Mouse (Mus musculus) limb, embryonic 10.5 days (tissue): ENCODE measurements around the gene Invs. TPM values are rescaled to one million over a fixed set of nuclear protein-coding genes. Genes with fewer than 3 reads are reported as not detected.
"Not testable (repeated sequence)": the region's sequence is repeated elsewhere in the genome, so short reads cannot be mapped to it uniquely, and the experiment has no call there.

Source experiments
- DNase-seq: peaks from one replicate; pipeline ENCODE4 v3.0.0-alpha.2; 2017; ENCODE audit warnings: low spot score
- H3K27ac ChIP-seq: fragments of 300-500 bp; sonication (generic); 2 replicates; pipeline ENCODE4 v1.5.1; 2016; ENCODE audit warnings: mild to moderate bottlenecking
- H3K27me3 ChIP-seq: fragments of 300-500 bp; sonication (generic); 2 replicates; pipeline ENCODE4 v1.6.1; 2016; ENCODE audit warnings: low read depth, mild to moderate bottlenecking; ENCODE audit not compliant: poor library complexity, severe bottlenecking
- H3K36me3 ChIP-seq: fragments of 300-500 bp; sonication (generic); 2 replicates; pipeline ENCODE4 v1.6.1; 2016; ENCODE audit warnings: mild to moderate bottlenecking, moderate library complexity
- H3K4me1 ChIP-seq: fragments of 300-500 bp; sonication (generic); 2 replicates; pipeline ENCODE4 v1.6.1; 2016
- H3K4me3 ChIP-seq: fragments of 300-500 bp; sonication (generic); 2 replicates; pipeline ENCODE4 v1.5.1; 2016; ENCODE audit warnings: mild to moderate bottlenecking, moderate library complexity
- H3K9me3 ChIP-seq: fragments of 300-500 bp; sonication (generic); replicated peaks from 2 replicates; pipeline ENCODE4 v1.6.1; 2016; ENCODE audit warnings: mild to moderate bottlenecking
- WGBS: fragments of 180-500 bp; shearing (Covaris S2); methylation state at CpG from one replicate; pipeline ENCODE4 v1.1.7; 2016; 5-methylcytosine and 5-hydroxymethylcytosine counted together
- polyA plus RNA-seq: library from polyadenylated mRNA; unstranded; fragments of >200 nt; fragmentation: Nextera tagmentation; extraction: Ambion mirVana; gene quantifications from 2 replicates; pipeline ENCODE4 v1.2.1, GENCODE M21; 2016

Invs gene
- polyA plus RNA-seq, 1 experiment from 2014 or later, result 12.1 TPM

DNA sequence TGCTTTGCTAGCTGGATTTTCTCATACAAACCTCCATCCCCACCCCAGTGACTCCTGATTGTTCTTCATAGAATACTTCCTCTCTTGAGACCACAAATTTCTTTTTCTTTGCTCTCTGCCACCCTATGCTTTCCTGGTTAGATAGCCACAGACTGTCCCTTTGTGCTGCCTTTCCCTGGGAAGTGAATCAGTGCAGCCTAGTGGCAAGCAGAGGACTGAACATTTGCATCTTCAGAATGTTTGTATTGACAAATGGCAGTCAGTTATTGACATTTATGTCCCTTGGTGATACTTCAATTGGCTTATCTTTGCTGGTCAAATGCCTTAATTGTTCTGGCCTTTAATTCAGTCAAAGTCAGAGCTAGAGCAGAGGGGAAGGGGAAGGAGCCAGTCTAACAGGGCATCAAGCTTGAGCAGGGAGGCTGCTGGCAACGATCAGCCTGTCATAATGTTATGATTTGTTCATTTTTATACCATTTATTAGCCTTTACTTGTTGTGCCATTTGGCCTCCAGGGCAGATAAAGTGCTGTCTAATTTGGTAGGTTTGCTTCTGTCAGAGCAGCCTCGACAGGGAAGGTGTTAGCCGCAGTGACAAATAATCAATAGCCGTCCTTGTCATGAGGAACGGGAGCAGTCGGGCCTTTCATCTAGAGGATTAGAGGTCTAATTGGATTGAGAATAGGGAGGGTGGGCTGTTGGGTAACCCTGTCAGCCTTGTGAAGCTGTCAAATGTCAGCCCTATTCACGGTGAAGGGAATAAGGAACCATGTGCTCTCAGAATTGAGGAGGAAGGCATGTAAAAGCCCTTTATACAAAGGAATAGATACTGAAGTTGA is 55.6 kb downstream of the Invs start:
- DNase-seq, result no peak
- 20% methylated on average over 7 of the region's 7 CpGs for WGBS

GRCm38 (mm10) chr4:48342705-48343104 is 63.1 kb downstream of the Invs start:
- 78% methylated on average over 4 of the region's 4 CpGs for WGBS
- no peak for DNase-seq
- Histone ChIP-seq H3K27ac (no peak overlapping the region), H3K4me3 (no peak overlapping the region), H3K36me3 (no peaks in the 10 kb centered on the region), H3K4me1 (no peaks in the 10 kb centered on the region), H3K9me3 (no peaks in the 10 kb centered on the region), H3K27me3 (no peaks in the 10 kb centered on the region)

More for the DNA sequence above, 55.6 kb downstream of the Invs start:
- Histone ChIP-seq H3K27ac (no peak overlapping the region), H3K4me3 (no peak overlapping the region), H3K36me3 (no peaks in the 10 kb centered on the region), H3K27me3 (no peaks in the 10 kb centered on the region), H3K4me1 (no peaks in the 10 kb centered on the region), H3K9me3 (no peaks in the 10 kb centered on the region)

DNA sequence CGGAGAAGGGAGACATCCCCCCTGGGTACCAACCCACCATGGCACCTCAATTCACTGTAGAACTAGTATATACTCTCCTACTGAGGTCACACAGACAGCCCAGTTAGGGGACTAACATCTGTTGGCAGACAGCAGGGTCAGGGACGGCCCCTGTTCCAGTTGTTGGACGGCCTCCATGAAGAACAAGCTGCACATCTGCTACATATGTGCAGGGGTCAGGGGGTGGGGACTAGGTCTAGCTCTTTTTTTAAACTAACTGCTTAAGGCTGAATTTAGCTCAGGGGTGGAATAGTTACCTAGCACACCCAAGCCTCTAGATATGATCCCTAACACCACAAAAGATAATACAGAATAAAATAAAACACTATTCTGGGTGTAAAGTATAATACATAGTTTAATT is 82.8 kb downstream of the Invs start:
- no peak overlapping the region for H3K4me3 ChIP-seq
- H3K9me3 ChIP-seq, result no peaks in the 10 kb centered on the region
- H3K27ac ChIP-seq, result no peak overlapping the region
- WGBS, result 77% methylated on average over 3 of the region's 3 CpGs
- no peaks in the 10 kb centered on the region for H3K36me3 ChIP-seq
- no peaks in the 10 kb centered on the region for H3K27me3 ChIP-seq
- H3K4me1 ChIP-seq, result no peaks in the 10 kb centered on the region
- DNase-seq, result no peak

- 88% methylated on average over 1 of the region's 1 CpGs for WGBS
- Histone ChIP-seq H3K4me3 (no peak overlapping the region), H3K36me3 (no peaks in the 10 kb centered on the region), H3K27ac (no peak overlapping the region), H3K9me3 (no peaks in the 10 kb centered on the region), H3K27me3 (no peaks in the 10 kb centered on the region), H3K4me1 (no peaks in the 10 kb centered on the region)
- no peak for DNase-seq
Measured at GRCm38 (mm10) chr4:48371037-48371436, 91.5 kb downstream of the Invs start.

DNA sequence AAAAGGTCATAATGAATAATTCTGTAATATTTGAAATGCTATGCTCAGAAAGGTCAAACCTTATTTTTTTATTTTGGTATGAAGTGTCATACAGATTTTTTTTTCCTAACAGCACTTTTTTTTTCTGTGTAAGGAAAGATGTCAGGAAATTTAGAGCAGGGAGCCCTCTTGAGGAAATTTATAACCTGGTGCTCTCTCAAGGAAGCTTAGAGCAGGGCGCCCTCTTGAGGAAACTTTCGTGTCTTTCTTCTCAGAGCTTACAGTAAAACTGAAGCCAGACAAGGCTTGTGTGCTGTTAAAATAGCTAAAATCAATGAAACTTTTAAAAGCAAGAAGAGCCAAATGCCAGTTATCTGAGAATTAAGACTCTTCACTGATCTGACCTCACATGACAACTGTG is 101.4 kb downstream of the Invs start:
- no peaks in the 10 kb centered on the region for H3K36me3 ChIP-seq
- DNase-seq, result peak; percentile 37
- H3K4me1 ChIP-seq, result no peaks in the 10 kb centered on the region
- 2% methylated on average over 2 of the region's 2 CpGs for WGBS
- H3K9me3 ChIP-seq, result no peaks in the 10 kb centered on the region
- H3K27ac ChIP-seq, result no peak overlapping the region
- H3K4me3 ChIP-seq, result no peak overlapping the region
- H3K27me3 ChIP-seq, result no peaks in the 10 kb centered on the region

DNA sequence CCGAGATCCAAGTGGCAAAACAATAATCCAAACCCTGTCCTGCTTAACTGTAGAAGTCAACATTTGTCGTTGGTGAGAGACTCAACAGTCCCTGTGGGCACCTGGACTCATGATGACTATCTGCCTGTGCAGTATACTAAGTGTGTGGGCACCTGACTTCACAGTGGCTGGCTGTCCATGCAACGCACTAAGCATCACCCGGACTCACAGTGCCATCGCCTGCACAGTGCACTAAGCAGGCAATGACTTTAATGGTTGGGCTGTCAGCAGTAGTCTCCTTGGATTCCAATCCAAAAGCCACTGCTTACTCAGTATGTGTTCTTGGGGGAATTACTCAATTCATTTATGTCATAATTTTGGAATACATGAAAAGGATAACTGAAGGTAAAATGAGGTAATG is 102.9 kb downstream of the Invs start:
- Histone ChIP-seq H3K9me3 (no peaks in the 10 kb centered on the region), H3K4me1 (no peaks in the 10 kb centered on the region), H3K36me3 (no peaks in the 10 kb centered on the region), H3K27ac (no peak overlapping the region), H3K27me3 (no peaks in the 10 kb centered on the region), H3K4me3 (no peak overlapping the region)
- WGBS, result 84% methylated on average over 5 of the region's 5 CpGs
- no peak for DNase-seq

GRCm38 (mm10) chr4:48396949-48397348 is 117.4 kb downstream of the Invs start:
- no peak overlapping the region for H3K27ac ChIP-seq
- no peaks in the 10 kb centered on the region for H3K27me3 ChIP-seq
- WGBS, result 97% methylated on average over 3 of the region's 3 CpGs
- DNase-seq, result no peak
- peaks cover 7% of the 10 kb centered on the region; the same call in 1 of the 2 replicates for H3K36me3 ChIP-seq
- H3K4me1 ChIP-seq, result 0 out of 2 replicates have a peak, but pooled peaks cover under 1% of the 10 kb centered on the region
- H3K9me3 ChIP-seq, result no peaks in the 10 kb centered on the region
- no peak overlapping the region for H3K4me3 ChIP-seq

- DNase-seq, result no peak
- H3K27ac ChIP-seq, result no peak overlapping the region
- 0 out of 2 replicates have a peak, but pooled peaks cover 5% of the 10 kb centered on the region for H3K4me1 ChIP-seq
- H3K9me3 ChIP-seq, result no peaks in the 10 kb centered on the region
- peaks cover under 1% of the 10 kb centered on the region; the same call in 1 of the 2 replicates for H3K36me3 ChIP-seq
- H3K27me3 ChIP-seq, result no peaks in the 10 kb centered on the region
- H3K4me3 ChIP-seq, result no peak overlapping the region
- 81% methylated on average over 16 of the region's 16 CpGs for WGBS
Measured at GRCm38 (mm10) chr4:48403066-48403640, 123.6 kb downstream of the Invs start.

DNA sequence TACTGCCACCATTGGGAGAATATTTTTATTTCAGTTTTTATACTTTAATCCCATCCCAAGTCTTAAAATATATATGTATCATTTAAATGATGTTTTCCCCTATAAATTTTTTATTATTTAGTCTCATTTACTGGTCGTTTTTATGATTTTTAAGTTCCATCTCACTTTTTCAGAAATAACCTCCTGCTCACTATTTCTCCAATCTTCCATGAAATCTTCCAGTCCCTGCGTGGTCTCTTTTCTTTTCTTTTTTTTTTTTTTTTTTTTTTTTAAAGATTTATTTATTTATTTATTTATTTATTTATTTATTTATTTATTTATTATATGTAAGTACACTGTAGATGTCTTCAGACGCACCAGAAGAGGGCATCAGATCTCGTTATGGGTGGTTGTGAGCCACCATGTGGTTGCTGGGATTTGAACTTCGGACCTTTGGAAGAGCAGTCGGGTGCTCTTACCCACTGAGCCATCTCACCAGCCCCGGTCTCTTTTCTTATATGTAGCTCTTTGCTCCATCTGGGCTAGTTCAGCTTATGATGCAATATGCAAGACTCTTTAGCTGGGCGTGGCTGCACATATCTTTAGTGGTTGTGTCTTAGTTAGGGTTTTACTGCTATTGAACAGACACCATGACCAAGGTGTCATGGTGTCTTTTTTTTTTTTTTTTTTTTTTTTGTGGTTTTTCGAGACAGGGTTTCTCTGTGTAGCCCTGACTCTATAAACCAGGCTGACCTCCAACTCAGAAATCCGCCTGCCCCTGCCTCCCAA is 126.3 kb downstream of the Invs start:
- H3K36me3 ChIP-seq, DNase-seq, H3K9me3 ChIP-seq, H3K27ac ChIP-seq, H3K4me1 ChIP-seq, H3K4me3 ChIP-seq, H3K27me3 ChIP-seq: not testable (repeated sequence)
- WGBS, result 87% methylated on average over 10 of the region's 10 CpGs

DNA sequence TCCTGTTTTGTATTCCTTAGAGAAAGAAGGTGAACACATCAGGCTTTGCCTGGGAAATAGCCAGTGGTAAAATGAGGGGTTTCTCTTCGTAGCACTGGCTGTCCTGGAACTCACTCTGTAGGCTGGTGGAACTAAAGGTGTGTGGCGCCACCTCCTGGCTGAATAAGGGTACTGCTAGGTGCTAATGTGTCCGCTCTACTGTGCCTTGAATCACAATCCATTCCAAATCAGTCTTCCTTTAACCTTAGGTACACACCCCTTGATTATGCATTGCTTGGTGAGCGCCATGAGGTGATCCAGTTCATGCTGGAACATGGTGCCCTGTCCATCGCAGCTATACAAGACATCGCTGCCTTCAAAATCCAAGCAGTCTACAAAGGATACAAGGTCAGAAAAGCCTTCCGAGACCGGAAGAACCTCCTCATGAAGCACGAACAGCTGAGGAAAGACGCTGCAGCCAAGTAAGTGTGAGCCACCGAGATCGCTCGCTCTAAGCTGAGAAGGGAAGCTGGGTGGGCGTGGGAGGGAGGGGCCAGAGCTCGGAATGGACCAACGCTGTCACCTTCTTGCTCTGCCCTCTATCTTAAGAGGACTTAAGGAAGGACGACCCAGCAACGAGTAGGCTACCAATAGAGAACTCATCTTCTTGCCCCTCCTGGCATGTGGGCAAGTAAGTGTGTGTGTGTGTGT is 127.9 kb downstream of the Invs start:
- Histone ChIP-seq H3K36me3 (no peaks in the 10 kb centered on the region), H3K27ac (no peak overlapping the region), H3K9me3 (no peaks in the 10 kb centered on the region), H3K4me3 (peak overlapping the region; percentile 21), H3K27me3 (no peaks in the 10 kb centered on the region), H3K4me1 (0 out of 2 replicates have a peak, but pooled peaks cover 5% of the 10 kb centered on the region)
- WGBS, result 40% methylated on average over 18 of the region's 18 CpGs
- peak; percentile 79 for DNase-seq

DNA sequence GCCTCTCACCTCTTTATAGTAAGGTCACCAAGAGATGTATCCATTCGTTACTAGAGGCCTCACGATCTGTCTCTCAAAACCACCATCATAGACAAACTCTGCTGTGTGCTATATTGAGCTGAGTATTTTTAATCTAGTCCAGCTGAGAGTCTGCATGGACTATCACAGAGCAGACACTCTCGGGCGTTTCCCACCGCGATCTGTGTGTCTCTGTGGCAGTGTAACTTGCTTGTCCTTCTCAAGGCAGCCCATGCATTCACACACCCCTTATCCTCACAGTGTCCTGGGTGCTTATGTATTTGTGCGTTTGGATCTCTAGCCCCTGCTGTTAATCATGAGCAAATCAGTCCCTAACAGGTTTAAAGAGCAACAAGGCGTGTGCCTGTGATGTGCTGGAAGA is 133.9 kb downstream of the Invs start:
- WGBS, result 91% methylated on average over 8 of the region's 8 CpGs
- H3K9me3 ChIP-seq, result no peaks in the 10 kb centered on the region

DNA sequence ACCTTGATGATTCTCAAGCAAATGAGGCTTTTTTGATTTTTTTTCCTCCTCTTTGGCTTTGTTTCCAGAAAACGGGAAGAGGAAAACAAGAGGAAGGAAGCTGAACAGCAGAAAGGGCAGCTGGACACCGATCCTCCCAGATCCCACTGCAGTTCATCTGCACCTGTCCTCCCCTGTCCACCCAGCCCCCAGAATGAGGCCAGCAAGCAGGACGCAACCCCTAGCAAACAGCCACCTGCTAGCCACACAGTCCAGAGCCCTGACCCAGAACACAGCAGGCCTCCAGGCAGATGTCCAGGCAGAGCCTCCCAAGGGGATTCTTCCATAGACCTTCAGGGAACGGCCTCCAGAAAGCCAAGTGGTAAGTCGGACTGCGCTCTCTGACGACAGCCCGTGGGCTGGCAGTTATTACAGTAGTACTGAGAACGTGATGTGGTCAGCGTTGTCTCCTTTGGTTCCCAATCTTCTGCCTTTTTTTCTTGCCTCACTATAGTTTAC is 136.3 kb downstream of the Invs start:
- 86% methylated on average over 10 of the region's 10 CpGs for WGBS
- peaks cover 16% of the 10 kb centered on the region for H3K36me3 ChIP-seq
- H3K9me3 ChIP-seq, result no peaks in the 10 kb centered on the region
- no peak overlapping the region for H3K27ac ChIP-seq
- H3K4me3 ChIP-seq, result no peak overlapping the region
- DNase-seq, result no peak
- H3K27me3 ChIP-seq, result no peaks in the 10 kb centered on the region
- H3K4me1 ChIP-seq, result no peaks in the 10 kb centered on the region

More for the DNA sequence above, 133.9 kb downstream of the Invs start:
- no peak for DNase-seq
- Histone ChIP-seq H3K27me3 (no peaks in the 10 kb centered on the region), H3K4me3 (no peak overlapping the region), H3K4me1 (no peaks in the 10 kb centered on the region), H3K36me3 (peaks cover 3% of the 10 kb centered on the region; the same call in 1 of the 2 replicates), H3K27ac (no peak overlapping the region)
